Mouse (Mus musculus): ENCODE results near the gene Gm5475.

The Gm5475 gene

DNA sequence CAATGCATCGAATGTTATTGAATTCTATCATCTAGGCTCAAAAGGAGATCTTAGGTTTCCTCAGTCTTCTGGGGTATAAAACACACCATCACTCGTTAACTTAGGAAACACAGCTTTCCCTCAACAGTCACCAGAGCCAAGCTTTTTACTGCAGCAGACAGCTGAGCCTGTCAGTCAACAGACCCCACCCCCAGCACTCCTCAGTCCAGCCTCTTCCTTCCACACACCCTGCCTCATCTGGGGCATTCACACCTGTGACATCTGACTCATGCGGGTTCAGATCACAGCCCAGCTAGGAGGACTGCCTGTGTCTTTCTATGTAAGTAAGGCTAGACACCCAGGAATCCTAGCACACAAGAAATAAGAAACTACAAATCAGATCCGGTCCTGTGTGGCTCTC lies 7.9 kb upstream of the Gm5475 start:
- DNase-seq, result peak; percentile 51

- no peak for DNase-seq
These were observed 7.0 kb upstream of the Gm5475 start for GRCm38 (mm10) chr15:100414942-100415341.

GRCm38 (mm10) chr15:100415684-100416083 lies 6.3 kb upstream of the Gm5475 start:
- no peak for DNase-seq

DNA sequence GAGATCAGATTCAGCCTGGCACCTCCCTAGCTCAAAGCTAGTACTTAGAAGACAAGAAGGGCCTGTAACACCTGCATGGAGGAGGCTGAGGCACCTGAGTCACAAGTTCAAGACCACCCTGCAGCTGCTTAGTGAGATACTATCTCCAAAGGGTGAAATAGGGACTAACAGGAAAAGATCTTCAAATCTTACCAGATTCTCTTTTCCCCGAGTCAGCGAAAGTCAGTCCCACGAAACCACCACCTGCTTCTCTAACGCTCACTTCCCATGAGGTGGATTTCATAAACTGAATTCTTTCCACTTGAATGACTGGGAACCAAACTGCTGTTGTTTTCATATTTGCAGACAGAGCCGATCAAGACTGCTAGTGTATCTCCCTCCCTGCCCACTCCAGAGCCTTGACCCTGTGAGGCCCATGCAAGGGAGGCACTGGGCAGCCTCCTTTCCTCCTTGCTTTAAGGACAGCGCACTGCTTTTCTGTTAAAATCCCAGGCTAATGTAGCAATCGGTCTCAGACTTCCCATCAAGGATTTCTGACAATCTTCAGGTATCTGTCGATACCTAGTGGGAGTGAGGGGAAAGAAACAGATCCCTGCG lies 4.0 kb upstream of the Gm5475 start:
- DNase-seq, result no peak

DNA sequence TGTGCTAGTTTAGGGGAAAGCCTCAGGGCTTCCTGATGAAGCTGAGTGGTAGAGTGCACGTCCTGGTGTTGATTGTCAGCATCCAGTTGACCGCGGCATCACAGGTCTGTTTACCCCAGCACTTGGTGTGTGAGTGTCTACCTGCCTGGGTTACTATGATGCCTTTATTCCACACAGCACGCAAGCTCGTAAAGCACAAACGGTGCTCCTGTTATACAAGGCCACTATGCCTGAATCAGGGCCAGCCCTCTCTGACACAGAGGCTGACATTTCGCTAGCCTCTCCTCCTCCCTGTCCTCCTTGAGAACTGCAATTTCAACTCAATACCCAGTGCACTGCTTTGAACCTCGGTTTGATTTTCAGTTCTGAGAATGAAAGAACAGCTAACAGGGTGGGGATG lies 2.6 kb upstream of the Gm5475 start:
- peak; percentile 29 for DNase-seq

- peak; percentile 78 for DNase-seq
These were observed 1.8 kb upstream of the Gm5475 start for GRCm38 (mm10) chr15:100419901-100420745.

DNA sequence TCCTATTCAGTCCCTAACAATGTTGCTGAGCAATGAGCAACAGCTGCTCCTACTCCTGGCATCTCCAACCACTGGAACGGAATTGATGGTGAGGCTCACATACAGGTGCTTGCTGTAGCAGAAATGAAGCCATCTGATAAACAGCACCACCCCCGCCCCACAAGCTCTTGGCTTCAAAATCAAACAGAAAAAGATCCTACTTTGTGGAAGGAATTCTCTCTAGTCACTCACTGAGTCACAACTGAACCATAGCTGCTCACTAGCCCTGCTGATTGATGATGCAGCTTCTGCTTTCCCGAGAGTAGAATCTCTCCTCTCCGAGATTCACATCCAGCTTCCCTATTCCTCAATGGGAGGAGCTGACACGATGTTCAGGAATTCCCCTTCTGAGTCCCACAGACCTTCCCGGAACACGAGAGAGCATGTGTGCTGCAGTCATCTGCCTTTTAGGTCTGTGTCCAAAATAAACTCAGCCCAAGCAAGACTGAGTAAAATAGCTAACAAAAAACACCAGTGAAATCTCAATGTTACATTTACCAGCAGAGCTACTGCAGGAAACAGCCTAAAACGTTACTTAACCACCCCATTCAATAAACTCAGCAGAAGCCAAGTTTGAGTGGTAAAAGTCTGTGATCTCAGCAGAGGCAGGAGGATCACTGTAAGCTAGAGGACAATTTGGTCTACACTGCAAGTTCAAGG lies 739 bp upstream of the Gm5475 start:
- DNase-seq, result peak; percentile 68

GRCm38 (mm10) chr15:100422476-100422875 lies 529 bp downstream of the Gm5475 start:
- peak; percentile 62 for DNase-seq

DNA sequence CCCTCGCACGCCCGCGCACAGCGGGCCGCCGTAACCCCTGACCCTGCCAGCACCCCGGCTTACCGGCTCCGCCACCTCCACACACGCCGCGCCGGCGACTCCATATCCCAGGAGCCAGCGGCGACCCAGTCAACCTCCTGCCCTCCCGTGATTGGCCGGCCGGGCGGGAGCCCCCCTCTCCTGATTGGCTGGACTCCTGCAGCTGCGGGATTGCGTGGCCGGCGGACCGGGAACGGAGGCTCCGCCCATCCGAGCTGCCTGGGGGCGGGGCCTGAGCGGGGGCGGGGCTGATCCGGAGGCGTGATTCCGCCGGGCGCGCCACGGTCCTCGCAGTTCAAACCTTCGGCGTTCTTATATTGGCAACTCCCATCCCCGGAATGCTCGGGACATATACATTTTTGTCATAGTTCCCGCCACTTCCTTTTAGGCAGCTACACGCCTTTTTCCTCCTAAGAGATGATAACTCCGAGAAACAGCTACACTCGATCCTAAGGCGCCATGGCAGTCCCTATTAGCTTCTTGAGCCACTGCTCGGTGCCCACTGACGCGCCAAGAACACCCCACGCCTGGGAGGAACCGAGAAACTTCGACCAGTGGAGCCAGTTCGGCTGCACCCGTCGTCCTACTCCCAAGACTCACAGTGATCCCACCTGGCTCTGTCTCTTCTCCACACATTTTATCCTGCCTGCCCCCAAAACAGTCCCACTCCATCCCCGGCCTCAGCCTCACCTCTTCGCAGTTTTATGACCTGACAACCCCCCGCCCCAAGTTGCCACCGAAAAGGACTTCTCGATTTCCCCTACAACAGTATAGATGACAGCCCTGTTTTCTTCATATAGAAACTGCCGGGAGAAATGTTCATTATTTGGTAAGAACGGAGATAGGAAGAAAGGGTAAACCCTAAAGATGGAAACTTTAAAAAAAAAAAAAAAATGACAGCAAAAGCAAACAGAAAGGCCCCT lies 1.2 kb downstream of the Gm5475 start:
- DNase-seq, result peak; percentile 99

DNA sequence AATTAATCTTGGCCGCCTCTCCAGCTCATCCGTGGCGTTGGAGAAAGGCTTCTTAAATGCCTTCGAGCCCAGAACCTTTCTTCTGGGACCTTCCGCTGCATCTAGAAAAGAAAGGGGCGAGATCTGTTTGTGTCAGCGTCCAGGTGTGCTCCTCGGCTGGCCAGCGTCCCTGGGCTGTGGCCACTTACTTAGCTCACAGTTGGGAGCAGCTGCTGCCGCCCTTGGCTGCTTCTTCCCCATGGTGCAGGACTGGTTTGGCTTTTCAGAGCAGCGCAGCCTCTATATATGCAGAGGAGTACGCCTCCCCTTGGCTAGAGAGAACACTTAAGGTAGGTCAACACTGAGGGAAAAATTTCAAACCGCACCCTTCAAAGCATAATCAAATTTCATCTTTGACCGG lies 2.0 kb downstream of the Gm5475 start:
- peak; percentile 51 for DNase-seq

DNA sequence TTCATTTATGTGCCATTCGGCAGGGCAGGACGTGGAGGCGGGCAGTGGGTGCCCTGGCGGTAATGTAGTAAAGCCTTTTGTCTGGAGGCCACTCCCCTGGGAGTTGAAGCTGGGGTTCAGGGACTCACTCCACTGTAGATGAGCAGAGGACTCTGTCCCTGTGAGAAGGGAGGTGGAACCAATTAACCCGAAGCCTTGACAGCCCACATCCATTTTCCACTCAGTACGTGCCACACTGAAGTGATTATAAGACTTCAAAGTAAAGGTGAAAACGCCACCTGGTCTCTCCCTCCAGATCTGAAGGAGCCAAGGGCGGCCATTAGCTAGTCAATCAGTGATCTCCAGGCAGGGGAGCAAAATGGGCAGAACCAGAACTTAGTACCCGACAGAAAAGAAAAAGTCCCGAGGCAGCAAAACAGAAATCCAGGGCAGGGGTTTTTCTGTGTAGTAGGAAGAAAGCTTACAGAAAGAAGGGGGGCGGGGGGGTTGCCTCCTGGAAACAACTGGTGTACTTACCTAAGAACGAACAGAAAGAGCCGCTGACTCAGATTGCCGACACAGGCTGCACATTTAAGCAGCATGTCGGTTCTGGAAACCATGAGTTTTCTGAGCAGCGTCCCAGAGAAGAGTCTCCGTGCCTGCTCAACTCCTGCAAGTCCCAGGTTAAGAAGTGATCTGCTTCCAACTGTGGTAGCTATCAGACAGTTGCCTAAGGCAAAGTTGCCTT lies 2.6 kb downstream of the Gm5475 start, which contains the start of gene Slc11a2:
Gene Slc11a2 (minus strand): TSS at position 677 of the 727 bp plus-strand sequence.
- DNase-seq, result no peak

- no peak for DNase-seq
These were observed 6.5 kb downstream of the Gm5475 start for GRCm38 (mm10) chr15:100428296-100428905.

DNA sequence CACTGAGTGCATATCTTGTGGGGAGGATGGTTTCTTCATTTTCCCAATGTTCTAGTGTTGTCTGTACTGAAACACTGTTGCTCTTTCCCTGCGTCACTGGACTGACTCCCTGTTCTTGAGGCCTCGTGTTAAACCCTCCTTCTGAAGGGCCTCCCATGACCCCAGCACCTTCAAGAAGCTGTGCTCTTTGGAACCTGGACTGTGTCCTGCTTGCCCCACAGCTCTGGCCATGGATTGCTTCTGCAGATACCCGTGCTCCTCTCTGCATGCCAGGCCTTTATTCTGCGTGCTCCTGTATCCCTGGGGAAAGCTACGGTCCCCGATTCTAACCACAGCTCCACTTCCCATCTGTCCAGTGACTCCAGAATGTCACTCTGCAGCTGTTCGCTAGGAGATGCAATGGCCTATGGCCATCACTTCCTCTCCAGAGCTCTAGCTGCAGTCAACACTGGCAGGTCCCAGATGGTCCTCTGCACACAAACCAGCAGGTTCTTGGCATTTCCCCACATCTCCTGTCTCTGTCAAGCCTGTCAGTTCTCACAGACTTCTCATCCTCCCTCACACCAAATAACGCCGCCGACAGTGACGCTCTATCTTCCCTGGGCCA lies 8.1 kb downstream of the Gm5475 start:
- DNase-seq, result no peak

GRCm38 (mm10) chr15:100433234-100433633 lies 11.3 kb downstream of the Gm5475 start:
- DNase-seq, result peak; percentile 65

GRCm38 (mm10) chr15:100436112-100436511 lies 14.2 kb downstream of the Gm5475 start:
- DNase-seq, result no peak

GRCm38 (mm10) chr15:100436518-100436917 lies 14.6 kb downstream of the Gm5475 start:
- no peak for DNase-seq

GRCm38 (mm10) chr15:100443126-100443922 lies 21.4 kb downstream of the Gm5475 start:
- DNase-seq, result peak; percentile 91

DNA sequence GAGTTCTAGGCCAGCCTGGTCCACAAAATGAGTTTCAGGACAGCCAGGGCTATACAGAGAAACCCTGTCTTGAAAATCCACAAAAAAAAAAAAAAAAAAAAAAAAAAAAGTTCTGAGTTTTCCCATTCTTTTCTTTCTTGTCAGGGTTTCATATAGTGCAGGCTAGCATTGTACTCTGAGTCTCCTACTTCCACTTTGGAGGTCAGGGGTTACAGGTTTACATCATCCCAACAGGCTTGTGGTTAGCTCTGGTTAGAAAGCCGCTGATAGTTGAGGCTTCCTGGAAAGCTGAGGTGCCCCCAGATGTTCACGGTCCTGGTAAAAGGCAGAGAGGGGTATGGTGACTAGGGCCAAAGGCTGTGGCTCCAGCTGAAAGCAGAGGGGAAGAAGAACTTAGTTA lies 24.9 kb downstream of the Gm5475 start:
- no peak for DNase-seq

DNA sequence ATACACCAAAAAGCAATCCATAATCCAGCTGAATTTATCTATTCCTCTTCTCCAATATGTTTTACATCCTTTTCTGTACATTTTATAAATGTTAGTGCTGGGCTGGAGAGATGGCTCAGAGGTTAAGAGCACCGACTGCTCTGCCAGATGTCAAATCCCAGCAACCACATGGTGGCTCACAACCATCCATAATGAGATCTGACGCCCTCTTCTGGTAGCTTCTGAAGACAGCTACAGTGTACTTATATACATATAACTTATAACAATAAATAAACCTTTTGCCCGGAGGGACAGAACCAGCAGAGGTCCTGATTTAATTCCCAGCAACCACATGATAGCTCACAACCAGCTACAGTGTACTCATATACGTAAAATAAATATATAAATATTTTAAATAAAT lies 26.6 kb downstream of the Gm5475 start:
- no peak for DNase-seq

GRCm38 (mm10) chr15:100449495-100449894 lies 27.5 kb downstream of the Gm5475 start:
- no peak for DNase-seq

All from liver (tissue).